In the genomic region with DNA sequence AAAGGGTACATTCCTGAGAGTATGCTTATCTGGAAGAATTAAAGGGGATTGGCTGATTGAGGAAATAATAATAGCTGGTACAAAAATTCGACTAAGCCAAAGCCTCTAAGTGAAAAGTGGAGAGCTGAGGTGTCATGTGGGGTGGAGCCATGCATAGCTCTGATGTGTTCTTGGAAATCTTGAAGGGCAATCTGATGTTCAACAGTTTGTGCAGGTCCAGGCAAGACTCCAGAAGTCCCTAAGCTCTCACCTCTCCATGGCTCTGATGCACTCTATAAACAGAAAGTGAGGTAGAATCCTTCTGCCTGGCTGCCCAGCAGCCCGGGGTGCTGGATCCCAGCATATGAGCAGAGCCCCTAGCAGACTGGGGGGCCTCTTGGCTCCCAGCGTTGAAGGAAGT, we compare ENCODE assay signal across 19 mouse cellular contexts. TPM values are rescaled to one million over a fixed set of nuclear protein-coding genes. Genes with fewer than 3 reads are reported as not detected.
"Had no signal": no experiment of that assay in that cellular context is flagged by ENCODE, and none has a peak within 500 bp of the region (broad histone marks: within the 10 kb centered on the region; RNA-seq: fewer than 3 reads in every experiment).

No protein-coding gene starts in this region.

- H3K4me1 ChIP-seq: liver, embryonic 15.5 days; midbrain, embryonic 10.5 days; neural tube, embryonic 15.5 days had no signal

- H3K27me3 ChIP-seq: limb, embryonic 12.5 days; liver, embryonic 15.5 days; neural tube, embryonic 15.5 days had no signal

- H3K4me2 ChIP-seq: limb, embryonic 12.5 days; liver, embryonic 11.5 days; liver, embryonic 15.5 days; lung, embryonic 14.5 days; neural tube, embryonic 15.5 days had no signal

- H3K9ac ChIP-seq: limb, embryonic 12.5 days; liver, embryonic 15.5 days; lung, embryonic 14.5 days; neural tube, embryonic 15.5 days had no signal

- DNase-seq: kidney, postnatal 10 days; lung, embryonic 14.5 days; lung, postnatal 10 days; lung, postnatal 4 days; midbrain, embryonic 14.5 days; right cerebral cortex, adult 18-20 months; right cerebral cortex, postnatal 25 days; thymus, adult 18-20 months; thymus, postnatal 14 days had no signal

- H3K36me3 ChIP-seq: limb, embryonic 12.5 days; liver, embryonic 15.5 days; midbrain, embryonic 10.5 days; neural tube, embryonic 15.5 days had no signal

- H3K4me3 ChIP-seq: left cerebral cortex, adult 2 months; limb, embryonic 12.5 days; liver, embryonic 15.5 days; midbrain, embryonic 10.5 days; myocyte; neural tube, embryonic 15.5 days had no signal

- H3K9me3 ChIP-seq: limb, embryonic 12.5 days; liver, embryonic 15.5 days; midbrain, embryonic 10.5 days; neural tube, embryonic 15.5 days had no signal

- H3K27ac ChIP-seq: left cerebral cortex, adult 2 months; limb, embryonic 12.5 days; liver, embryonic 15.5 days; midbrain, embryonic 10.5 days; neural tube, embryonic 15.5 days had no signal

RNA-seq across cellular contexts. Expression of a gene that starts 27.4 kb away (rescaled TPM):
- total RNA-seq: megakaryocyte, adult 5-6 weeks had no signal
- polyA plus RNA-seq: large intestine, adult 2 months; small intestine, adult 2 months had no signal
